Mouse (Mus musculus) gonadal fat pad, adult 2 months (tissue): Measurements from ENCODE around the gene Cdhr3. TPM values are rescaled to one million over a fixed set of nuclear protein-coding genes. Genes with fewer than 3 reads are reported as not detected.
"Not testable (repeated sequence)": the region's sequence is repeated elsewhere in the genome, so short reads cannot be mapped to it uniquely, and the experiment has no call there.

ENCODE experiments used
- DNase-seq: peaks from one replicate; pipeline ENCODE4 v3.0.0-alpha.2; 2012; ENCODE audit warnings: low read depth
- polyA plus RNA-seq: library from polyadenylated mRNA; depleted of rRNA; stranded (reverse); fragments of >200 nt; gene quantifications from 2 replicates; pipeline ENCODE4 v1.2.3, GENCODE M21; 2012; rRNA removed

Gene Cdhr3
- polyA plus RNA-seq, 1 experiment, result 1.8 TPM

- DNase-seq, result no peak
Measured at GRCm38 (mm10) chr12:33005858-33006257, 86.8 kb downstream of the Cdhr3 start.

- DNase-seq, result no peak
Measured at GRCm38 (mm10) chr12:33003339-33003965, 89.2 kb downstream of the Cdhr3 start.

- no peak for DNase-seq
Measured at GRCm38 (mm10) chr12:33000402-33000801, 92.3 kb downstream of the Cdhr3 start.

GRCm38 (mm10) chr12:32999778-33000177 is 92.9 kb downstream of the Cdhr3 start:
- DNase-seq, result not testable (repeated sequence)

- DNase-seq, result no peak
Measured at GRCm38 (mm10) chr12:32998766-32999165, 93.9 kb downstream of the Cdhr3 start.

GRCm38 (mm10) chr12:32995081-32995834 is 97.4 kb downstream of the Cdhr3 start:
- DNase-seq, result no peak

GRCm38 (mm10) chr12:32994081-32994480 is 98.6 kb downstream of the Cdhr3 start:
- no peak for DNase-seq

GRCm38 (mm10) chr12:32989731-32990130 is 102.9 kb downstream of the Cdhr3 start:
- no peak for DNase-seq

GRCm38 (mm10) chr12:32986284-32986683 is 106.4 kb downstream of the Cdhr3 start:
- no peak for DNase-seq

Other genes with a start within 250 kb of the Cdhr3 start
- gene Sypl, start 139.0 kb downstream of the Cdhr3 start, polyA plus RNA-seq, result 108 and 139 TPM in 2 replicates
- gene Atxn7l1, start 54.8 kb upstream of the Cdhr3 start, polyA plus RNA-seq, result 21.9 and 25.1 TPM in 2 replicates